Mouse (Mus musculus) intestine, postnatal 0 days (tissue): ENCODE results near the gene Gm17657. TPM values are rescaled to one million over a fixed set of nuclear protein-coding genes. Genes with fewer than 3 reads are reported as not detected.

Source experiments
- ATAC-seq: fragments of 200-750 bp; cut with Nextera tagmentation; 2 replicates; pipeline ENCODE4 v1.8.0; 2017; ENCODE audit warnings: mild to moderate bottlenecking, moderate TSS enrichment, moderate library complexity
- H3K27ac ChIP-seq: fragments of 300-500 bp; sonication (generic); 2 replicates; pipeline ENCODE4 v1.5.1; 2014; ENCODE audit warnings: mild to moderate bottlenecking, low read depth, low read length, moderate library complexity
- H3K27me3 ChIP-seq: fragments of 300-500 bp; sonication (generic); replicated peaks from 2 replicates; pipeline ENCODE4 v1.6.1; 2014; ENCODE audit warnings: low read length, mixed read lengths; ENCODE audit not compliant: control insufficient read depth, insufficient read depth
- H3K36me3 ChIP-seq: fragments of 300-500 bp; sonication (generic); 2 replicates; pipeline ENCODE4 v1.6.1; 2014; ENCODE audit warnings: mild to moderate bottlenecking, moderate library complexity; ENCODE audit not compliant: control insufficient read depth, insufficient read depth
- H3K4me1 ChIP-seq: fragments of 300-500 bp; sonication (generic); replicated peaks from 2 replicates; pipeline ENCODE4 v1.6.1; 2014; ENCODE audit warnings: antibody characterized with exemption, low read length, mixed read lengths; ENCODE audit not compliant: control insufficient read depth, insufficient read depth
- H3K4me2 ChIP-seq: fragments of 300-500 bp; sonication (generic); replicated peaks from 2 replicates; pipeline ENCODE4 v1.6.1; 2014; ENCODE audit warnings: low read depth, mild to moderate bottlenecking, moderate library complexity
- H3K4me3 ChIP-seq: fragments of 300-500 bp; sonication (generic); 2 replicates; pipeline ENCODE4 v1.5.1; 2014; ENCODE audit warnings: low read depth, low read length
- H3K9ac ChIP-seq: fragments of 300-500 bp; sonication (generic); 2 replicates; pipeline ENCODE4 v1.6.1; 2014; ENCODE audit warnings: mild to moderate bottlenecking, low read depth, low read length
- H3K9me3 ChIP-seq: fragments of 300-500 bp; sonication (generic); 2 replicates; pipeline ENCODE4 v1.6.1; 2016; ENCODE audit warnings: mixed run types; ENCODE audit not compliant: control insufficient read depth
- CTCF ChIP-seq: sonication (generic); IDR thresholded peaks from 2 replicates; pipeline ENCODE4 v1.5.1; 2016; ENCODE audit warnings: low read depth, mild to moderate bottlenecking, control low read depth, antibody characterized with exemption, moderate library complexity
- WGBS: fragments of 180-500 bp; shearing (Covaris S2); extraction: QIAGEN DNeasy Blood & Tissue Kit; methylation state at CpG from one replicate; pipeline ENCODE4 v1.1.7; 2014; 5-methylcytosine and 5-hydroxymethylcytosine counted together
- polyA plus RNA-seq: library from polyadenylated mRNA; unstranded; fragments of >200 nt; fragmentation: Nextera tagmentation; extraction: Ambion mirVana; gene quantifications from 2 replicates; pipeline ENCODE4 v1.2.1, GENCODE M21; 2015

The Gm17657 gene
- polyA plus RNA-seq, 1 experiment from 2014 or later: not detected

DNA sequence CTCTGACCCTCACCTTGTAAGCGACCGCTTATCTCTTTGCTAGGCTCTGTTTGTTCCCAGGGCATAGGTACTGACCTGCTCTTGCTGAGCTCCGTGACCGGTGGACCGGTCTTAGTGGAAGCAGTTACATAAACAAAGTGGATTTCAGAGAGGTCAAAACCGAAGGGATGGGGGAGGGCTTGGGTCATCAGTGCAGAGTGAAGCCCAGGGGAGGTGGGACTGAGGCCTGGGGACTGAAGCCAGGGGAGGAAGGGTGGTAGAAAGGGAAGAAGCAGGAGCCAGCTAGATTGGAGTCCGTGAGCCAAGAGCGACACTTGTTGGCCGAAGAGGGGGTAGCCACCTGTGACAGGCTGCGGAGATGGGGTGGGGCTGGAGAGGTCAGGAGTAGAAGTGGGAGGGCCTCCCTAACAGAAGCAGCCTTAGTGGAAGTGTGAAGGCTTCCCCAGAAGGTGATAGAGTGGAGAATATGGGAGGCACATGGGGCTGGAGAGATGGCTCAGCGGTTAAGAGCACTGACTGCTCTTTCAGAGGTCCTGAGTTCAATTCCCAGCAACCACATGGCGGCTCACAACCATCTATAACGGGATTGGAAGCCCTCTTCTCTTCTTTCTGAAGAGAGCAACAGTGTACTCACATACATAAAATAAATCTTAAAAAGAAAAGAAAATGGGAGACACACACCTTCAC is 36.3 kb downstream of the Gm17657 start:
- WGBS: 34% methylated on average over 13 of the region's 13 CpGs
- no peaks in the 10 kb centered on the region for H3K4me1 ChIP-seq
- H3K27me3 ChIP-seq: no peaks in the 10 kb centered on the region
- no peak overlapping the region for H3K9ac ChIP-seq
- no peak overlapping the region for H3K27ac ChIP-seq
- H3K36me3 ChIP-seq: no peaks in the 10 kb centered on the region
- no peak for ATAC-seq
- H3K4me2 ChIP-seq: no peak overlapping the region
- TF ChIP-seq CTCF: peak; percentile 88
- H3K9me3 ChIP-seq: no peaks in the 10 kb centered on the region
- no peak overlapping the region for H3K4me3 ChIP-seq

DNA sequence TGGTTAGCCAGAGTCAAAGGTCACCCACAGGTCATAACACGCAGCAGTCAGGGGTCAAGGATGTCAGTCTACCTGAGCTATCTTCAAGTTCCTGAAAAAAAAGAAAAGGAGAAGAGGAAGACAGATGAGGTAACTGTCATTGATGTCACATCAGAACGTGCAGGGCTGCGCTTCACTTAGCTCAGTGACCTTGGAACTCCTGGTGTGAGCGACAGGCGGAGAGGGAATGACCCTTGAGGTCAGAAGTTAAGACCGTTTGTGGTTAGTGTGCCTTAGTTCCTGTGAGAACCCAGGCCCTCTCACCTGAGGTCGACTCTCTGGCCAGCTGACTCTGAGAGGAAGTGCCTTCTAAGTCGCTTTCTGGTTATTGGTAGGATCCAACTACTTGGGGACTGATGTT is 38.7 kb downstream of the Gm17657 start:
- TF ChIP-seq CTCF: no peak
- H3K4me1 ChIP-seq: no peaks in the 10 kb centered on the region
- no peak overlapping the region for H3K4me3 ChIP-seq
- no peak overlapping the region for H3K4me2 ChIP-seq
- ATAC-seq: no peak
- H3K9me3 ChIP-seq: no peaks in the 10 kb centered on the region
- no peaks in the 10 kb centered on the region for H3K36me3 ChIP-seq
- H3K27me3 ChIP-seq: no peaks in the 10 kb centered on the region
- WGBS: 52% methylated on average over 8 of the region's 8 CpGs
- H3K27ac ChIP-seq: no peak overlapping the region
- H3K9ac ChIP-seq: no peak overlapping the region

DNA sequence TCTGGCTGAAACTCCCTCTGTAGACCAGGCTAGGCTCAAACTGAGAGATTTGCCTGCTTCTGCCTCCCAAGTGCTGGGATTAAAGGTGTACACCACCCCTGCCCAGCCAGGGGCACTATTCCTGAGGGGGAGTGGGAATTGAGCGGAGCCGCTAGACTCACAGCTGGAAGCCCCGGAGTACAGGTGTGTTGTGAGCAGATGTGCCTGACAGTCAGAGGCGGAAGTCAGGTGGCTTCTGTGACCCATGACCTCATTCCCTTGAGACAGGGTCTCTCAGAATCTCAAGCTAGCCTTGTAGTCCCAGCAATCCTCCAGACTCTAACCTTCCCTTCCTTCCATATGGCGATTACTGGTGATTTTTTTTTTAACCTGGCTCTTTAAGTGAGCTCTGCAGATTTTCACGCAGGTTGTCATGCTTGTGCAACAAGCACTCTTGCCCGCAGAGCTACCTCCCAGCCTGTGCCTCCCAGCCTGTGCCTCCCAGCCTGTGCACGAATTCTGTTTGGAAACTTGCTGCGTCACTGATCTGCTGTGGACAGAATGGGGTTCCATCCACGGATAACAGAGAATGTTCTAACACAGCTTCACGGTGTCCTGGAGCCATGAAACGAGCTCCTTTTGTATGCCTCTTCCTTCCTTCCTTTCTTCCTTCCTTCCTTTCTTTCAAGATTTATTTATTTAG is 40.4 kb downstream of the Gm17657 start:
- Histone ChIP-seq H3K4me1 (no peaks in the 10 kb centered on the region), H3K36me3 (no peaks in the 10 kb centered on the region), H3K9me3 (no peaks in the 10 kb centered on the region), H3K27me3 (no peaks in the 10 kb centered on the region), H3K4me3 (no peak overlapping the region), H3K9ac (no peak overlapping the region), H3K4me2 (no peak overlapping the region), H3K27ac (no peak overlapping the region)
- no peak for TF ChIP-seq CTCF
- WGBS: 64% methylated on average over 12 of the region's 12 CpGs
- no peak for ATAC-seq

DNA sequence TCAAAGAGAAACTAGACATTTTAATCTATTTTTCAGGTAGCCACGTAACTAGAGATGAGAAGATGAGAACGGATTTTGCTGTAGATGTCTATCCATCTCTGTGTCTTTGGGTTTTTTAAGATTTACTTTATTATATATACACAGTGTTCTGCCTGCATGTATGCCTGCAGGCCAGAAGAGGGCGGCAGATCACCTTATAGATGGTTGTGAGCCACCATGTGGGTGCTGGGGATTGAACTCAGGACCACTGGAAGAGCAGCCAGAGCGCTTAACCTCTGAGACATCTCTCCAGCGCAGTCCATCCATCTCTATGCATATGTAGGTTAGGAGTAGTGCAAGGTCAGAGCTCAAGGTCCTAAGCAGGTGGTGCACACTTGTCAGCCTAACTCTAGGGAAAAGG is 45.7 kb downstream of the Gm17657 start:
- no peak overlapping the region for H3K9ac ChIP-seq
- no peak overlapping the region for H3K4me2 ChIP-seq
- no peak overlapping the region for H3K27ac ChIP-seq
- 0 out of 2 replicates have a peak, but pooled peaks cover 4% of the 10 kb centered on the region for H3K9me3 ChIP-seq
- H3K36me3 ChIP-seq: no peaks in the 10 kb centered on the region
- H3K4me3 ChIP-seq: no peak overlapping the region
- no peak for ATAC-seq
- H3K27me3 ChIP-seq: no peaks in the 10 kb centered on the region
- no peaks in the 10 kb centered on the region for H3K4me1 ChIP-seq
- WGBS: 79% methylated on average over 5 of the region's 5 CpGs
- TF ChIP-seq CTCF: peak; percentile 51

DNA sequence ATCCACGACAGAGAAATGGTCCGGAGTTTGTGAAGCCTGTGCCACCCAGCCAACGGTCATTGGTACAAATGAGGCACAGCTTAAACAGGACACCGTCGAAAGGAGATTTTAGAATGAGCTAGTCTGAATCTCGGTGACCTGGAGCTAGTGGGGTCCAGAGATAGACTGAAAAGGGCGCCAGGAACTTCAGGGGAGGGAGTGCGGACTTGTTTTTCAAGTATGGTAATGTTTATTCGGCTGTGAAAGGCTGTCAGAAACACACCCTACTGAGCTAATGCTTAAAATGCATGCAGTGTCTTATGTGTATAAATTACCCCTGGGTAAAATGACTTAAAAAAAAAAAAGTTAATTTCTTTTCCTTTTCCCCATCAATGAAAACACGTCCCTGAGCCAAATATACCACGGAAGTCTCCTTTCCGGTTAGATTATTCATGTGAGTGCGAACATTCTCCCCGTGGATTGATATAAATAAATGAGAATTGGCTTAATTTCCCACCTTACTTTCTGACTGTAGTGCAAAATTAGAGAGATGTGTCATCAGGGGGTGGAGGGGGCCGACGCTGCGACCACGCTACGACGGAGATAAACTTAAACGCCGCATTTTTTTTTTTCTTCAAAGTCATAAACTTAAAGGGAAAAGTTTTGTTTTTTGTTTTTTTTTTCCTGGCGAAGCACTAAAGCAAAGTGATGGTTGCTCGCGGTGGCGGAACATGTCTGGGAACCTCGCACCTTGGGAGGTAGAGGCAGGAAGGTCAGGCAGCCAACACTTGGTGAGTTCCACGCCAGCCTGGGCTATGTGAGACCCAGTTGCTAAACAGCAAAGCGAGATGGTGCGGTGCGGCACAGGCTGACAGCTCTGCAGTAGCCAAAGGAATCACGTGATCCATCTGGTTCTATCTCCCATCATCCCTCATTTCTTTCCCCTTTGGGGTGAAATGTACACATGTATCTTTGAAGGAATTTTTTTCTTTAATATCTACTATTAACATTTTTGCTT is 46.5 kb downstream of the Gm17657 start:
- 18% methylated on average over 32 of the region's 32 CpGs for WGBS
- 0 out of 2 replicates have a peak, but pooled peaks cover 4% of the 10 kb centered on the region for H3K9me3 ChIP-seq
- no peak for TF ChIP-seq CTCF
- peak overlapping the region; percentile 54 for H3K4me2 ChIP-seq
- H3K36me3 ChIP-seq: no peaks in the 10 kb centered on the region
- ATAC-seq: no peak
- H3K27me3 ChIP-seq: no peaks in the 10 kb centered on the region
- no peak overlapping the region for H3K9ac ChIP-seq
- no peaks in the 10 kb centered on the region for H3K4me1 ChIP-seq
- 0 out of 2 replicates have a peak overlapping the region, but pooled peaks have one; percentile 11 for H3K4me3 ChIP-seq
- no peak overlapping the region for H3K27ac ChIP-seq
